Mouse (Mus musculus) intestine, embryonic 14.5 days (tissue): ENCODE data around the gene Med8. TPM values are rescaled to one million over a fixed set of nuclear protein-coding genes. Genes with fewer than 3 reads are reported as not detected.
A peak's percentile ranks its signal among the peaks of the same experiment; 100 is the strongest.

Experiments used
- ATAC-seq: fragments of 200-750 bp; cut with Nextera tagmentation; replicated peaks from 2 replicates; pipeline ENCODE4 v1.8.0; 2017; ENCODE audit warnings: low read depth, moderate number of reproducible peaks, moderate TSS enrichment, moderate library complexity; ENCODE audit not compliant: low FRiP score, low TSS enrichment
- DNase-seq: peaks from one replicate; pipeline ENCODE4 v3.0.0-alpha.2; 2018; ENCODE audit warnings: low spot score
- H3K27ac ChIP-seq: fragments of 300-500 bp; sonication (generic); 2 replicates; pipeline ENCODE4 v1.5.1; 2014; ENCODE audit warnings: low read depth, mild to moderate bottlenecking, control low read depth
- H3K27me3 ChIP-seq: fragments of 300-500 bp; sonication (generic); replicated peaks from 2 replicates; pipeline ENCODE4 v1.6.1; 2014; ENCODE audit warnings: low read length, control low read depth; ENCODE audit not compliant: control insufficient read depth, insufficient read depth
- H3K36me3 ChIP-seq: fragments of 300-500 bp; sonication (generic); 2 replicates; pipeline ENCODE4 v1.6.1; 2014; ENCODE audit warnings: low read length, control low read depth; ENCODE audit not compliant: control insufficient read depth, insufficient read depth
- H3K4me1 ChIP-seq: fragments of 300-500 bp; sonication (generic); replicated peaks from 2 replicates; pipeline ENCODE4 v1.6.1; 2014; ENCODE audit warnings: low read length, control low read depth, mixed read lengths; ENCODE audit not compliant: control insufficient read depth, insufficient read depth
- H3K4me2 ChIP-seq: fragments of 300-500 bp; sonication (generic); 2 replicates; pipeline ENCODE4 v1.6.1; 2014; ENCODE audit warnings: low read length
- H3K4me3 ChIP-seq: fragments of 300-500 bp; sonication (generic); 2 replicates; pipeline ENCODE4 v1.5.1; 2014; ENCODE audit warnings: low read depth, low read length, control low read depth, mixed read lengths
- H3K9ac ChIP-seq: fragments of 300-500 bp; sonication (generic); 2 replicates; pipeline ENCODE4 v1.6.1; 2014; ENCODE audit warnings: mild to moderate bottlenecking, low read length
- H3K9me3 ChIP-seq: fragments of 300-500 bp; sonication (generic); 2 replicates; pipeline ENCODE4 v1.6.1; 2016; ENCODE audit warnings: low read length, control low read depth; ENCODE audit not compliant: control insufficient read depth
- WGBS: fragments of 180-500 bp; shearing (Covaris S2); extraction: QIAGEN DNeasy Blood & Tissue Kit; methylation state at CpG from one replicate; pipeline ENCODE4 v1.1.7; 2014; 5-methylcytosine and 5-hydroxymethylcytosine counted together
- polyA plus RNA-seq: library from polyadenylated mRNA; unstranded; fragments of >200 nt; fragmentation: Nextera tagmentation; extraction: Ambion mirVana; gene quantifications from 2 replicates; pipeline ENCODE4 v1.2.1, GENCODE M21; 2014

Med8 gene
- polyA plus RNA-seq, 1 experiment from 2014 or later: 106 TPM

- Histone ChIP-seq H3K9me3 (no peaks in the 10 kb centered on the region), H3K9ac (no peak overlapping the region), H3K27me3 (no peaks in the 10 kb centered on the region), H3K36me3 (peaks cover 47% of the 10 kb centered on the region), H3K4me1 (no peaks in the 10 kb centered on the region), H3K4me3 (no peak overlapping the region), H3K4me2 (no peak overlapping the region), H3K27ac (no peak overlapping the region)
- DNase-seq (no peak), ATAC-seq (peak; percentile 78; the same call in 1 of the 2 replicates)
- WGBS: 67% methylated on average over 3 of the region's 3 CpGs
Measured at GRCm38 (mm10) chr4:118421384-118421783, 12.2 kb downstream of the Med8 start.

GRCm38 (mm10) chr4:118424541-118425160 is 15.5 kb downstream of the Med8 start:
- Histone ChIP-seq H3K27ac (no peak overlapping the region), H3K36me3 (peaks cover 23% of the 10 kb centered on the region), H3K4me1 (peaks cover 23% of the 10 kb centered on the region), H3K9ac (no peak overlapping the region), H3K4me3 (no peak overlapping the region), H3K9me3 (no peaks in the 10 kb centered on the region), H3K4me2 (no peak overlapping the region), H3K27me3 (no peaks in the 10 kb centered on the region)
- 76% methylated on average over 4 of the region's 4 CpGs for WGBS
- DNase-seq: no peak
- no peak for ATAC-seq

GRCm38 (mm10) chr4:118425374-118425773 is 16.2 kb downstream of the Med8 start:
- WGBS: 85% methylated on average over 1 of the region's 1 CpGs

GRCm38 (mm10) chr4:118427415-118427767 is 18.3 kb downstream of the Med8 start:
- peak overlapping the region; percentile 84 for H3K4me2 ChIP-seq
- no peaks in the 10 kb centered on the region for H3K27me3 ChIP-seq
- H3K27ac ChIP-seq: peak overlapping the region; percentile 85
- peak overlapping the region; percentile 66 for H3K9ac ChIP-seq
- H3K9me3 ChIP-seq: no peaks in the 10 kb centered on the region
- 4% methylated on average over 5 of the region's 5 CpGs for WGBS
- H3K4me1 ChIP-seq: peaks cover 31% of the 10 kb centered on the region
- DNase-seq (no peak), ATAC-seq (peak; percentile 9; the same call in 1 of the 2 replicates)
- peaks cover 28% of the 10 kb centered on the region for H3K36me3 ChIP-seq
- H3K4me3 ChIP-seq: peak overlapping the region; percentile 80

More at GRCm38 (mm10) chr4:118425374-118425773, 16.2 kb downstream of the Med8 start:
- Histone ChIP-seq H3K9me3 (no peaks in the 10 kb centered on the region), H3K4me3 (no peak overlapping the region), H3K27ac (no peak overlapping the region), H3K9ac (no peak overlapping the region), H3K4me1 (peaks cover 29% of the 10 kb centered on the region), H3K27me3 (no peaks in the 10 kb centered on the region), H3K4me2 (no peak overlapping the region), H3K36me3 (peaks cover 22% of the 10 kb centered on the region)
- DNase-seq (no peak), ATAC-seq (no peak)

GRCm38 (mm10) chr4:118427768-118428451 is 18.8 kb downstream of the Med8 start, which contains the start of gene Elovl1:
Gene Elovl1, plus strand, starts transcription at chr4:118428093.
- DNase-seq (peak; percentile 91), ATAC-seq (peak; percentile 95)
- Histone ChIP-seq H3K9me3 (no peaks in the 10 kb centered on the region), H3K9ac (peak within 1 kb of the TSS; percentile 66), H3K4me1 (peaks cover 31% of the 10 kb centered on the region), H3K4me2 (peak within 1 kb of the TSS; percentile 84), H3K27me3 (no peaks in the 10 kb centered on the region), H3K4me3 (peak within 1 kb of the TSS; percentile 80), H3K27ac (peak within 1 kb of the TSS; percentile 85), H3K36me3 (peaks cover 33% of the 10 kb centered on the region)
- 1% methylated on average over 20 of the region's 31 CpGs for WGBS

- DNase-seq: peak; percentile 63
- Histone ChIP-seq H3K9ac (peak overlapping the region; percentile 66), H3K4me2 (peak overlapping the region; percentile 84), H3K4me3 (peak overlapping the region; percentile 80), H3K27ac (peak overlapping the region; percentile 85; the same call in 1 of the 2 replicates), H3K27me3 (no peaks in the 10 kb centered on the region), H3K36me3 (peaks cover 37% of the 10 kb centered on the region), H3K4me1 (peaks cover 31% of the 10 kb centered on the region), H3K9me3 (no peaks in the 10 kb centered on the region)
- WGBS: 31% methylated on average over 15 of the region's 15 CpGs
- ATAC-seq: peak; percentile 28; the same call in 1 of the 2 replicates
Measured at GRCm38 (mm10) chr4:118428531-118429214, 19.5 kb downstream of the Med8 start.

DNA sequence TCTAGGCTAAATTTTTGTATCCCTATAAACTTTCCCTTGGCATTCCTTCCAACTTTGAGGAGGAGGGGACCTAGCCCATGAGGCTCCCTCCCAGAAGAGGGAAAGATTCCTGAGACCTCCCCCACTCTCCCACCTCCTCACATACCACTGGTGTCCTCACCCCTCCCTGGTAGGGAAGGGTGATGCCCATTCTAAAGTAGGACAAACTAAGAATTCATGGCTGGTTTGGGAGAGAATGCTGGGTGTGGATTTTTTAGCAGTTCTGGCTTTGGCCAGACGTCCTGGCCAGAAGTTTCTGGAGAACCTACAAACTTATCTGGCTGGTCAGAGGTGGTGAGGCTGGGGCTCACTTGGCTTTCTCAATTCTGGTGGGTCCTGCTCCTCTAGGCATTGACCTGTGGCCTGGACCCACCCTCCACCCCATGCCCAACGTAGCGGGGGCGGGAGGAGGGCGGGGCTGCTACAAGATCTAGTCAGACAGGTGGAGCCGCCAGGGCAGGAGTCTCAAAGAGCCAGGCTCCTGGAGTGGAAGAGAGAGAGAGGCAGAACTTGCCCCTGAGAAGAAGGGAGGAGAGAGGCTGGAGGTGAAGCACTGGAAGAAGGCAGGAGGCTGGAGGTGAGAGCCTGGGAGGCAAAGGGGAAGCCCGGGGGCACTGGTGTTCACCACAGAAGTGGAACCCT is 20.2 kb downstream of the Med8 start:
- no peak for DNase-seq
- ATAC-seq: no peak
- Histone ChIP-seq H3K4me2 (peak overlapping the region; percentile 84), H3K9ac (peak overlapping the region; percentile 66), H3K27me3 (no peaks in the 10 kb centered on the region), H3K27ac (peak overlapping the region; percentile 34; the same call in 1 of the 2 replicates), H3K9me3 (no peaks in the 10 kb centered on the region), H3K4me1 (peaks cover 33% of the 10 kb centered on the region), H3K36me3 (peaks cover 43% of the 10 kb centered on the region), H3K4me3 (peak overlapping the region; percentile 80)
- WGBS: 39% methylated on average over 7 of the region's 7 CpGs

GRCm38 (mm10) chr4:118432332-118432731 is 23.2 kb downstream of the Med8 start:
- DNase-seq: no peak
- peaks cover 50% of the 10 kb centered on the region for H3K4me1 ChIP-seq
- no peak overlapping the region for H3K27ac ChIP-seq
- H3K4me3 ChIP-seq: no peak overlapping the region
- no peak overlapping the region for H3K9ac ChIP-seq
- peaks cover 58% of the 10 kb centered on the region for H3K36me3 ChIP-seq
- no peaks in the 10 kb centered on the region for H3K27me3 ChIP-seq
- WGBS: 68% methylated on average over 8 of the region's 8 CpGs
- ATAC-seq: no peak
- H3K4me2 ChIP-seq: no peak overlapping the region
- H3K9me3 ChIP-seq: no peaks in the 10 kb centered on the region
